Mouse (Mus musculus) olfactory bulb, adult 2 months (tissue): Measurements from ENCODE around the gene Nufip1.

Source experiments
- CTCF ChIP-seq: fragments of 200-500 bp; IDR thresholded peaks from 2 replicates; pipeline ENCODE4 v1.5.1; 2012; ENCODE audit warnings: low read depth, mild to moderate bottlenecking, low read length, moderate library complexity; ENCODE audit not compliant: insufficient read depth
- POLR2A ChIP-seq: fragments of 200-500 bp; IDR thresholded peaks from 2 replicates; pipeline ENCODE4 v1.6.1; 2012; ENCODE audit warnings: mild to moderate bottlenecking, low read depth, low read length, moderate library complexity; ENCODE audit not compliant: insufficient read depth

DNA sequence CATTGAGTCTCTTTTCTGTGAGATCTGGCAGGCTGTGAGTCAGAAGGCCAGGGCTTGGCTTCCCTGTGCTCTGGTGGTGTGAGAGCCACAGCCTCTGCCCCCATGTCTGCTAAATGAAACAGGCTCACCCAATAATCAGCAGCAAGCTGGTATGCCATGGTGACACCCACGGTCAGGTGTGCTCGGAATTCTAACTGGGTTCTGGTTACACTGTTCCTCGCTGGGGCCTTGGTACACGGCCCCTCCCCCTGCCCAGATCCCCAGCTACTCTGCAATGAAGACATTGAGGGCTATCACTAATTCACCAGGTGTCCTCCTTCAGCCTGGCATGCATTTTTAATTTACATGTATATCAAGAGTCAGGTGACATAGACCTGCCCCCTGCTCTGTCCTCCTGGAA, 75.6 kb downstream of the Nufip1 start:
- TF ChIP-seq POLR2A (no peak), CTCF (no peak)
